Mouse (Mus musculus) c-Kit-positive CD71-negative TER-119-negative erythroid progenitor cells, embryonic 14.5 days (primary cell): ENCODE data around the gene Stat4.
A peak's percentile ranks its signal among the peaks of the same experiment; 100 is the strongest.
"Not testable (repeated sequence)": the region's sequence is repeated elsewhere in the genome, so short reads cannot be mapped to it uniquely, and the experiment has no call there.

Experiments used
- DNase-seq: peaks from one replicate; pipeline ENCODE4 v3.0.0-alpha.2; 2013; ENCODE audit warnings: low read depth

The Stat4 gene

GRCm38 (mm10) chr1:52034816-52035752, 48.1 kb downstream of the Stat4 start:
- no peak for DNase-seq

- DNase-seq, result no peak
Measured at GRCm38 (mm10) chr1:52039151-52039550, 52.2 kb downstream of the Stat4 start.

- no peak for DNase-seq
Measured at GRCm38 (mm10) chr1:52039626-52040025, 52.7 kb downstream of the Stat4 start.

- no peak for DNase-seq
Measured at GRCm38 (mm10) chr1:52040366-52041061, 53.6 kb downstream of the Stat4 start.

DNA sequence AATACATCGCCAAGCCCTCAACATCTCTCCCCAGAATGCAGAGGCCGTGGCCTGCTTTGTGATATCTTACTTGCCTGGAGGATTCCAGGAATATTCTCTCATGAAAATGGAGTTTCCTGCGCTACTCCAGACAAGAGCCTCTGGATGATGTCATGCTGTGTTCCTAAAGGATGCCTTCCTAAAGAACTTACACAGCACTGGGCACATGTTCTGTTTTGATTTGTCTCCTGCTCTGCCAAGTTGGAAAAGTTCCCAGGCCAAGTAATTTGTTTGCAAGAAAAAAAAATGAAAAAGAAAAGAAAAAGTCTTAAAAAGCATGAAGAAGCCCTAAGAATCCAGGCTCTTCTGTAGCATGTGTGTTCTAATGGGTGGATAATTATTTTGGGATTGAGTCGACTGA, 56.2 kb downstream of the Stat4 start:
- DNase-seq, result no peak

- DNase-seq, result not testable (repeated sequence)
Measured at GRCm38 (mm10) chr1:52046891-52047290, 59.9 kb downstream of the Stat4 start.

- no peak for DNase-seq
Measured at GRCm38 (mm10) chr1:52048711-52049110, 61.8 kb downstream of the Stat4 start.

- DNase-seq, result no peak
Measured at GRCm38 (mm10) chr1:52049827-52050226, 62.9 kb downstream of the Stat4 start.

DNA sequence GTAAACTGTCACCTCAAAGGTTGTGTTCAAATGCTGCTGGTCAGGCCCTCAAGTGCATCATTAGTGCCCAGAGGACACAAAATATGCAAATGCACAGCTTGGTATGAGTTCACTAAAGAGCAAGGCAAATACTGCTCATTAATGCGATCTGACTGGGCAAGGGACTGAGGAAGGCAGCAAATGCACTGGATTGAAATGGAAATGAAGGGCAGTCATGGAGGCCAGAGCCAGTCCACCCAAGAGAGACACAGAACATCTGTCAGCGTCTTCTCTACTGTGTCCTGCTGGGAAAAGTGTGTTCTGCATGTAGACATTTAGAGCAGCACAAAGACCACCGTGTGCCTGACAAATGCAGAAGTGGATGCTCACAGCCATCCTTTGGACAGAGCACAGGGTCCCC, 64.6 kb downstream of the Stat4 start:
- no peak for DNase-seq

- no peak for DNase-seq
Measured at GRCm38 (mm10) chr1:52052910-52053309, 66.0 kb downstream of the Stat4 start.

GRCm38 (mm10) chr1:52055947-52056346, 69.0 kb downstream of the Stat4 start:
- DNase-seq, result no peak

- no peak for DNase-seq
Measured at GRCm38 (mm10) chr1:52057153-52057552, 70.2 kb downstream of the Stat4 start.

- DNase-seq, result no peak
Measured at GRCm38 (mm10) chr1:52066276-52066675, 79.3 kb downstream of the Stat4 start.

DNA sequence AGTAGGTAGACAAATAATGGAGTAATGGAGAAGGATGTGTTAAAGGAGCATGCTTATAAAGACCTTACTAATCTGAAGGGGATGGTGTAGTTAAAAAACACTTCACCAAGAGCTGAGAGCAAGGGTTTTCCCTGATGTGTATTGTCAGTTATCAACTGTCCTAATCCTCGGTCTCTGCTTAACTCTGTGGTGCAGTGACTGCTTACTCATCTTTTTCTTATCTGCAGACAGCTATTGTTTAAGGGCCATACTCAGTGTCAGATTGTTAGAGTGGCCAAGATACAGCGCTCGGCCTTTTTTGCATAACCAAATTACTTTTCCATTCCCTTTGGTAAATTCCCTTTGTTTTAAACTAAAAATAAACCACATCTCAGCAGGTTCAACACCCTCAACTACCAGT, 79.7 kb downstream of the Stat4 start:
- DNase-seq, result peak; percentile 3

DNA sequence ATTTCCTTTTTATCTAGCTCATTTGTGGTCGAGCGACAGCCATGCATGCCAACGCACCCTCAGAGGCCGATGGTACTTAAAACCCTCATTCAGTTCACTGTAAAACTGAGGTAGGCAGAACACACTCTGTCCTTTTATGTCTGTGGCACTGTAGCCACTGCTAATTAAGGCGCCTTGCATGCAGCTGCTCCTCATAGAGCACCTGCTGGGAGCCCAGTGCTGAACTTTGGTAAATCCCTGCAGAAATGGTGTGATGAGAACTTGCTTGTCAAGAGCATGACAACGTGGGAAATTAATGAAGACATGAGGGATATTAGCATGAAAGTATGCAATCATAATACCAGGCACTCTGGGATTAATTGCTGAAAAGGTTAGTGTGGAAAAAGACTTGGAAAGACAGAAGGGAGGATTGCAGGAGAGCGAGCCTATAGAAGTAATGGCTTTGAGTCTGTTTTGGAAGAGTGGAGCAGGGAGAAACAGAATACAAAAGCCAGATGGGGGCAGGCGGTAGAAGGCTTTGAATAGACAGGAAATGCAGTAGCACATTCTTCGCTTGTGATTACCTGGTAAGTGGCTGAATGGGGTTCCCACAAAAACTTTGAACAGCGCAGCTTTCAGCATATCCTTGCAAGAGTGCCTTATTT, 92.9 kb downstream of the Stat4 start:
- DNase-seq, result no peak

- DNase-seq, result no peak
Measured at GRCm38 (mm10) chr1:52080375-52080774, 93.4 kb downstream of the Stat4 start.

- no peak for DNase-seq
Measured at GRCm38 (mm10) chr1:52086236-52086635, 99.3 kb downstream of the Stat4 start.

GRCm38 (mm10) chr1:52087128-52087527, 100.2 kb downstream of the Stat4 start:
- no peak for DNase-seq

- DNase-seq, result no peak
Measured at GRCm38 (mm10) chr1:52088634-52089033, 101.7 kb downstream of the Stat4 start.

DNA sequence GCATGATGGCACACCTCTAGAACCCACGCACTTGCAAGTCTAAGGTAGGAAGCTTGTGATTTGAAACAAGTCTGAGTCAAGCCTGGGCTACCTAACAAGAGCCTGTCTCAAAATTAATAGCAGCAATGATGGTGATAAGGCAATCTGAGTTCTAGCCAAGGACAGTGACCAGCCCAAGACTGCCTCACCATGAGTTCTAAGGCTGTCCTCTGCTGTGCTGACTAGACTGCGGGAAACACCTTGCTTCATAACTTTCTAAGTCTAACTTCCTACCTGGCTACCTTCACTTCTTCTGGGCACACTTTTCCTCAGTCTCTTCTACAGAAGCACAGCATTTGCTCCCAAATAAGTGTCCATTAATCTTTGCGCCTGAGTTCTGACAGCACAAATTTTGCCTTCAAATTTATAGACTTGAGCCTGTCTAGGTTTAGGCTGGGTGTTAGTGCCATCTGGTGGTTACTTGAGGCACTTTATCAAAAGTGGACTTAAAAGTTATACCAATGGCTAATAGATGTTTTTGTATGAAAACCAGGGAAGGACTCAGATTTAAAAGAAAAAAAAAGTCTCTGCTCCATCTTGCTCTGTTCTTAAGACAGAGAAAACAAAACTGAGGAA, 111.8 kb downstream of the Stat4 start:
- DNase-seq, result peak; percentile 42

DNA sequence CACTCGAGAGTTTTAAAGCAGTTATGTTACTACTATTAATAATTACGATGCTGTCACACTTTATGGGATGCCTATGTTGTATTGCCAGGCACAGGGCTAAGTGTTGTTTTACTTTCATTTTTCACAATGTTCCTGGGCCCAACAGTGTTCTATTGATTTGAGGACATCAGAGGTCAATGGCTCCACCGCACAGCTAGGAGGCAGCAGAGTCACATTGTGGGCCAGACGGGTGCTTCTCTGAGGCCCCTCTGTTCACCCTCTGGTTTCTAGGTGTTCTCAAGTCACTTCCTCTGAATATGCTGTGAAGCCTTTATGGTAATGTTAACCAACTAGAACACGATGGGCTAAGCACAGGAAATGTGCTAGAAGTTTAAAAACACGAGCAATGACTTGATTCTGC, 113.5 kb downstream of the Stat4 start:
- DNase-seq, result no peak

DNA sequence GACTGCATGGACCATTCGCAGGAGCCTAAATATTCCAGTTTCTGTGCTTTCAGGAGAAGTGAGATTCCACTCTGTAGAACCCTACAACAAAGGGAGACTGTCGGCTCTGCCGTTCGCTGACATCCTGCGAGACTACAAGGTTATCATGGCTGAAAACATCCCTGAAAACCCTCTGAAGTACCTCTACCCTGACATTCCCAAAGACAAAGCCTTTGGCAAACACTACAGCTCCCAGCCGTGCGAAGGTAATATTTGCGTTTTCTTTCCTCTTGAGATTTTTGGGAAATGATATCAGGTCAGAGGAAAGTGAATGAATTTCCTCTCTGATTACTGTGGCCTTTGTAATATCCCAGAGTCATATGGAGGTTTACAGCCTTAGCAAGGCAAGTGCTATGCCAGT, 115.8 kb downstream of the Stat4 start:
- no peak for DNase-seq
